Mouse (Mus musculus): ENCODE results near the gene Cntfr.

DNA sequence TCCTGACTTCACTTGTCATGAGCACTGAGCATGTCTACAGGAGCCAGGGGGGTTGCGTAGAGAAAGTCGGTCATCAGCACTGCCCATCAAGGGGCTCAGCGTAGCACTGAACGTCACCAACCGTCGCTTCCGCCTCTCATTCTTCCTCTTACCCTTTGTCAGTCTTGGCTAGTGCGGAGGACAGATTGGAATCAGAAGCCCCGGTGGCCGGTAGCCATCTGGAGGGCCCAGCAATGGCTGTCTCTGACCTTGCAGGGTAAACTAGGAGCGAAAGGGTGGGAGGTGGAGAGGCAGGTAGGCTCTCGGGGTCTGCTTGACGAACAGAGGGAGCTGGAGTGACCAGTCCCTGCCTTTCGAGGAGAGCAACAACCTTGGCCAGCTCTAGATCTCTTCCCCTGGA is 74.8 kb downstream of the Cntfr start:
- TF ChIP-seq CTCF (IDR thresholded peaks at IDR 0.05; ENCODE audit: low read depth, low read length) (no peak), POLR2A (IDR thresholded peaks at IDR 0.05; ENCODE audit: borderline replicate concordance, low read depth, low read length) (no peak)
